Mouse (Mus musculus) ovary, adult 10 weeks (tissue): ENCODE measurements around the gene Slc19a2. TPM values are rescaled to one million over a fixed set of nuclear protein-coding genes. Genes with fewer than 3 reads are reported as not detected.

ENCODE experiments used
- polyA plus RNA-seq: library from polyadenylated mRNA; stranded (reverse); fragments of 350-450 nt; fragmentation: Illumina TruSeq; extraction: RNeasy Lipid Tissue Mini Kit (QIAGEN cat#74804); gene quantifications from one replicate; pipeline ENCODE4 v1.2.3, GENCODE M21; 2014

Slc19a2 gene
- polyA plus RNA-seq: 21.8 TPM

GRCm38 (mm10) chr1:164248465-164249331, at the start of gene Slc19a2:
Gene Slc19a2, plus strand, starts transcription at chr1:164249046.

GRCm38 (mm10) chr1:164275455-164275954, 26.7 kb downstream of the Slc19a2 start, which contains the start of gene Ccdc181:
Gene Ccdc181, plus strand, starts transcription at chr1:164275585.

GRCm38 (mm10) chr1:164303821-164304220, 55.0 kb downstream of the Slc19a2 start, which contains the start of gene Nme7:
Gene Nme7, plus strand, starts transcription at chr1:164304121.

GRCm38 (mm10) chr1:164307124-164307751, 58.4 kb downstream of the Slc19a2 start, which contains the start of gene Blzf1:
Gene Blzf1, minus strand, starts transcription at chr1:164307489.

Other genes starting within 250 kb of the Slc19a2 start
- 0.14 TPM for gene Sele, start 200.8 kb upstream of the Slc19a2 start, polyA plus RNA-seq
- gene Sell, start 187.1 kb upstream of the Slc19a2 start, polyA plus RNA-seq: 2.5 TPM
- gene Selp, start 133.8 kb upstream of the Slc19a2 start, polyA plus RNA-seq: 3.5 TPM
- 1.5 TPM for gene F5, start 97.2 kb upstream of the Slc19a2 start, polyA plus RNA-seq
- 44.0 TPM for gene Ccdc181, start 26.5 kb downstream of the Slc19a2 start, polyA plus RNA-seq
- gene Nme7, start 55.1 kb downstream of the Slc19a2 start, polyA plus RNA-seq: 37.3 TPM
- gene Blzf1, start 58.4 kb downstream of the Slc19a2 start, polyA plus RNA-seq: 45.1 TPM
- gene Atp1b1, start 209.3 kb downstream of the Slc19a2 start, polyA plus RNA-seq: 118 TPM